Mouse (Mus musculus): Measurements from ENCODE around the gene Def6.

Gene Def6

DNA sequence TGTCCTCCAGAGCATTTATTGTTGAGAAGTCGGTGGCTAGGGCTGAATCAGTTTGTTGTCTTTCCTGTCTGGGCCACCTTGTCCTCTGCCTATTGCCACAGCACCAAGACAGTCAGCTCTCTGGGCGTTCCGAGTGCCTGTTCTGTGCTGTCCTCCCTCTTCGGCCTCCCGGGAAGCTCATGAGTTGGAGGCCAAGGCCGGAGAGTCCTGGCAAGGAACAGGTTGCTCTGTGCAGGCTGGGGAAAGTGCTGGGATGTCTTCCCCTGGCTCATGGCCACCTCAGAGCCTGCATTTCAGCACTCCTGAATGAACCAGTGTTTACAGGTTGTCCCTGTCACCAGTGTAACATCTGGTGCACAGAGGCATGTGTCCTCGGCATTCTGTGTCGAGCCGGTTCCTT lies 64.7 kb downstream of the Def6 start:
- no peak for TF ChIP-seq GATA4 (IDR thresholded peaks at IDR 0.05; ENCODE audit: insufficient replicate concordance, low read length)

DNA sequence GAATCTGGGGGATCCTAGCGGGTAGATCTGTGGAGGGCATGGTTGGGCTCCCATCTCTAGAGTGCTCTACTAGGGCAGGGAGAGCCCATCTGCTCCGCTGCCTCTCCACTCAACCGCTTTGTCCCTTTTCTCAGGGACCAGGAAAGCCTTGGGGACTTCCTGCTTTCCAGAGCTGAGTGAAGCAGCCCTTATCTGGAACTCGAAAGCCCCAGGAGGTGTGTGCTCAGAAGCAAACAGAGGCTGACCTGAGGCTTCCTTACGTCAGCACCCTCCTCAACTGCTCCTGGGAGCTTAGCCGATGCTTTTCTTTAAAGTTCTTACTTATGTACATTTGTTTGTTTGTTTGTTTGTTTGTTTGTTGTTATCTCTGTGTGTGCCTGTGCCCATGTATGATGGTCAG lies 65.3 kb downstream of the Def6 start:
- TF ChIP-seq GATA4 (IDR thresholded peaks at IDR 0.05; ENCODE audit: insufficient replicate concordance, low read length): no peak

DNA sequence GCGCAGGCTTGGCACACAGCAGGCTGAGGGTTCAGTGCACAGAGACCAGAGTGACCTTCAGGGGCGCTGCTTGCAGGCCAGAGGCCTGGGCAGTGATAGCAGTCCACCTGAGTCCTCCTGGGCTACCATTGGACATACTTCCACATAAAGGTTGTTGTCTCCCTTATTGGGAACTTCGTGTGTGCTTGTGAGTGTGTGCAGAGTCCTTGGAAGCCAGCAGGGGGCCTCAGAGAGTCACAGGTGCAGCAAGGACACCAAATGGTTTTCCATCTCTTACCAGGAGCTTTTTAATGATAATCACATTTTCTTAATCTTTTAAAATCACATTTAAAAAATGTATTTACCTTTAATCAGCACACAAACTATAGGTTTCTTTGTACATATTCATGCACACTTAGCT lies 67.2 kb downstream of the Def6 start:
- no peak for TF ChIP-seq GATA4 (IDR thresholded peaks at IDR 0.05; ENCODE audit: insufficient replicate concordance, low read length)

DNA sequence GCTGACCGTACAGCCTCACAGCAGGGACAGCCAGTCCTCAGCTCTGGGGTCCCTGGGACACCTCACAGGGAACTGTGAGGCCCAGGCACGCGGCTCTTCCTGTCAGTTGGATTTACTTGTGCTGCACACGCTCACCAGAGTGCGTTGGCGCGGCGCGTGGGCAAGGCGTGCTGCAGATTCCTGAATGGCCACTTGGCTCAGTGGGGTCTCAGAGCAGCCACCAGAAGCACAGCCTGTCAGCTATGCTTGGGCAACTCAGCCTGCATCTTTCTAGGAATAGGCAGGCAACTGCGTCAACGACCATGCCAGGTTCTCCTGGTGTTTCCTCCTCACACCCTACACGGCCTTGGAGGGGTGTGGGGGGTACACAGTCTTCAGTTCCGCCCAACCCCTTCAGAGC lies 69.6 kb downstream of the Def6 start:
- no peak for TF ChIP-seq GATA4 (IDR thresholded peaks at IDR 0.05; ENCODE audit: insufficient replicate concordance, low read length)

DNA sequence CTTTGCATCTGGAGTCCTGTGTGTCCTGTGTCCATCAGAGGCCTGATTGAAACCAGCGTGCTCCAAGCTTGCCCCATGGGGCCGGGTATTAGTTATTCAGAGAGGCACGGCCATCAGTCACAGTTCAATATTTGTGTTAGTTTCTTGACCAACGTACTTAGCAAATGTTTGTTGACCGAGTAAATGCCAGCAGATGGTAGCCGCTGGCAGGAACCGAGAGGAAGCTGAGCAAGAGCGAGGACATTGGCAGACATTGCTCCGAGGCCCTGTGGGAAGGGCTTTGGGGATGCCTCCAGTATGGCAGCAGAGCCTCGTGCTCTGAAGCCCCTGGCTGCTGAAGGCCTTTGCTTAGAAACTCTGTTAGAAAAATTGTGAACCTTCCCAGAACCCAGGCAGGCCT lies 70.1 kb downstream of the Def6 start:
- TF ChIP-seq GATA4 (IDR thresholded peaks at IDR 0.05; ENCODE audit: insufficient replicate concordance, low read length): no peak

DNA sequence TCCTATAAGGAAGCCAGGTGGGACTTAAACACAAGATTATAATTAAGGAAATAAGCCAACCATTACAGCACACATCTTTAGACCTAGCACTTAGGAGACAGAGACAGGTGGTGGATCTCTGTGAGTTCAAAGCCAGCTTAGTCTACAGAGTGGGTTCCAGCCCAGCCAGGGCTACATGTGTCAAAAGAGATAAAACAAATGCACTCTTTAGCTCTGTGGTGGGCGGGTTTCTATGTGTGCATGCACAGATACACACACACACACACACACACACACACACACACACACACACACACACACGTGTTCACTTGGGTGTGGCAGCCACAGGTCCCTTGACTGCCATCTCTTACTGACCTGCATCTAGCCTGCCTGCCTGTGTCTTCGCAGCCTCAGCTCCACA lies 70.6 kb downstream of the Def6 start:
- no peak for TF ChIP-seq GATA4 (IDR thresholded peaks at IDR 0.05; ENCODE audit: insufficient replicate concordance, low read length)

Data from liver, adult (tissue).